ENCODE assay signal across 27 mouse cellular contexts in the genomic region with DNA sequence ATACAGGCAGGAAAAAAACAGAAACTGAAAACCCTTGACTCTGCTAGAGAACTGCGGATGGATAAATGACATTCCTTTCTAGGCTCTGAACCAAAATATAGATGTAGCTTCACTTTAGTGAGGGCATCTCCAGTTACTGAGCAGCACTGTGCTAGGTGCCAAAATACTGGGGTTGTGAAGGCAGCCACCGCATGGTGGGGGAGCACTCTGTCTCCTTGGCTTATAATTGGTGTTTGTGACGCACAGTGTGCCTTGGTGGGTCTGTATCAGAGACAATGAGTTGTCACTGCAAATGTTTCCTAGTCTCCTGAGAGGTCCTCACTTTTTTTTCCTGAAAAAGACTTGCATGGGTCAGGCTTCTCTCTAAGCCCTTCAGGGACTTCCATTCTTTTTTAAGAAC.
DNase-seq lines count a peak whose midpoint lies in the region; ATAC-seq and TF ChIP-seq lines count a peak whose summit lies in the region.
"Had no signal": no experiment of that assay in that cellular context is flagged by ENCODE, and none has a peak within 500 bp of the region (broad histone marks: within the 10 kb centered on the region; RNA-seq: fewer than 3 reads in every experiment).

No protein-coding gene starts in this region.

- no peak for TF ChIP-seq CTCF in forebrain, postnatal 0 days (IDR thresholded peaks at IDR 0.05; ENCODE audit: low read depth)
- TF ChIP-seq CTCF in layer of hippocampus, adult 2 months (conservative IDR thresholded peaks at IDR 0.05): no peak

- no peak overlapping the region for H3K27ac ChIP-seq in forebrain, embryonic 14.5 days (ENCODE audit: low read depth, low read length)
- no peak overlapping the region for H3K27ac ChIP-seq in forebrain, postnatal 0 days (ENCODE audit: low read depth, low read length)
- H3K27ac ChIP-seq in layer of hippocampus, adult 2 months: peak overlapping the region; percentile 70
- H3K27ac ChIP-seq in neural tube, embryonic 13.5 days (replicated peaks): 0 out of 2 replicates have a peak overlapping the region, but pooled peaks have one; percentile 24
- H3K27ac ChIP-seq in heart, embryonic 11.5 days (ENCODE audit: low read depth, low read length): no peak overlapping the region
- H3K27ac ChIP-seq: heart, adult 2 months; heart, embryonic 13.5 days; kidney, embryonic 15.5 days; limb, embryonic 13.5 days; midbrain, embryonic 15.5 days; neural tube, embryonic 12.5 days; stomach, postnatal 0 days had no signal

- H3K36me3 ChIP-seq in forebrain, embryonic 14.5 days (ENCODE audit: control insufficient read depth, insufficient read depth, low read length): no peaks in the 10 kb centered on the region
- H3K36me3 ChIP-seq in forebrain, postnatal 0 days (ENCODE audit: insufficient read depth): no peaks in the 10 kb centered on the region
- no peaks in the 10 kb centered on the region for H3K36me3 ChIP-seq in neural tube, embryonic 13.5 days
- H3K36me3 ChIP-seq in heart, embryonic 11.5 days (ENCODE audit: control insufficient read depth, insufficient read depth, low read length): no peaks in the 10 kb centered on the region
- H3K36me3 ChIP-seq: heart, embryonic 13.5 days; hindbrain, embryonic 15.5 days; kidney, embryonic 15.5 days; limb, embryonic 13.5 days; midbrain, embryonic 15.5 days; neural tube, embryonic 12.5 days had no signal

- no peak for DNase-seq in forebrain, embryonic 14.5 days (ENCODE audit: low spot score)
- DNase-seq in forebrain, postnatal 0 days: no peak
- peak in 1 of 2 experiments; percentile 45 for DNase-seq in layer of hippocampus, adult 2 months (ENCODE audit: low spot score in 2 of 2)
- no peak for DNase-seq in layer of hippocampus, postnatal 25 days (ENCODE audit: extremely low spot score in 1 of 2, low spot score in 1 of 2)
- DNase-seq in neural tube, embryonic 10.5 days (ENCODE audit: extremely low spot score, low spot score): no peak
- DNase-seq in left cerebral cortex, adult 18-20 months (ENCODE audit: low spot score in 2 of 2): no peak
- DNase-seq: adrenal gland, postnatal 14 days; cerebellum, adult 18-20 months; heart, adult 2 months; heart, postnatal 10 days; kidney, adult 18-20 months; kidney, postnatal 25 days; right cerebral cortex, postnatal 4 days; thymus, adult 18-20 months; thymus, postnatal 25 days had no signal

- 53% methylated on average over 3 of the region's 3 CpGs for WGBS in forebrain, embryonic 14.5 days
- WGBS in forebrain, postnatal 0 days: 54% methylated on average over 3 of the region's 3 CpGs
- 63% methylated on average over 3 of the region's 3 CpGs for WGBS in neural tube, embryonic 13.5 days
- 70% methylated on average over 3 of the region's 3 CpGs for WGBS in heart, embryonic 11.5 days (ENCODE audit: insufficient replicate concordance)

- no peaks in the 10 kb centered on the region for H3K4me1 ChIP-seq in forebrain, embryonic 14.5 days (ENCODE audit: control insufficient read depth, insufficient read depth, low read length)
- no peaks in the 10 kb centered on the region for H3K4me1 ChIP-seq in forebrain, postnatal 0 days (ENCODE audit: insufficient read depth)
- H3K4me1 ChIP-seq in neural tube, embryonic 13.5 days (replicated peaks): peaks cover 32% of the 10 kb centered on the region
- H3K4me1 ChIP-seq in heart, embryonic 11.5 days (ENCODE audit: control insufficient read depth, insufficient read depth, low read length): peaks cover 2% of the 10 kb centered on the region; the same call in 1 of the 2 replicates
- H3K4me1 ChIP-seq: midbrain, embryonic 15.5 days had no signal

- no peak overlapping the region for H3K4me2 ChIP-seq in forebrain, embryonic 14.5 days (ENCODE audit: low read length)
- no peak overlapping the region for H3K4me2 ChIP-seq in forebrain, postnatal 0 days (ENCODE audit: low read depth)
- no peak overlapping the region for H3K4me2 ChIP-seq in neural tube, embryonic 13.5 days
- H3K4me2 ChIP-seq in heart, embryonic 11.5 days: no peak overlapping the region
- H3K4me2 ChIP-seq: heart, embryonic 13.5 days; hindbrain, embryonic 15.5 days; kidney, embryonic 15.5 days; limb, embryonic 13.5 days; liver, embryonic 11.5 days; midbrain, embryonic 15.5 days; neural tube, embryonic 12.5 days had no signal

- H3K9me3 ChIP-seq in forebrain, embryonic 14.5 days (replicated peaks; ENCODE audit: control insufficient read depth, low read length): no peaks in the 10 kb centered on the region
- H3K9me3 ChIP-seq in forebrain, postnatal 0 days (ENCODE audit: low read length): no peaks in the 10 kb centered on the region
- H3K9me3 ChIP-seq in neural tube, embryonic 13.5 days: no peaks in the 10 kb centered on the region
- no peaks in the 10 kb centered on the region for H3K9me3 ChIP-seq in heart, embryonic 11.5 days (replicated peaks; ENCODE audit: control insufficient read depth, low read length)
- H3K9me3 ChIP-seq: heart, embryonic 13.5 days; hindbrain, embryonic 15.5 days; kidney, embryonic 15.5 days; limb, embryonic 13.5 days; midbrain, embryonic 15.5 days; neural tube, embryonic 12.5 days had no signal

- ATAC-seq in forebrain, embryonic 14.5 days: peak; percentile 32; the same call in 1 of the 2 replicates
- no peak for ATAC-seq in forebrain, postnatal 0 days
- no peak for ATAC-seq in neural tube, embryonic 13.5 days (ENCODE audit: low read depth)
- no peak for ATAC-seq in heart, embryonic 11.5 days (replicated peaks; ENCODE audit: insufficient number of reproducible peaks, low FRiP score, low TSS enrichment)
- ATAC-seq: lung, postnatal 0 days; midbrain, embryonic 15.5 days; Patski had no signal

- H3K9ac ChIP-seq in forebrain, embryonic 14.5 days (ENCODE audit: low read length): no peak overlapping the region
- no peak overlapping the region for H3K9ac ChIP-seq in forebrain, postnatal 0 days
- no peak overlapping the region for H3K9ac ChIP-seq in neural tube, embryonic 13.5 days
- H3K9ac ChIP-seq in heart, embryonic 11.5 days (ENCODE audit: low read depth, low read length): no peak overlapping the region
- H3K9ac ChIP-seq: heart, embryonic 13.5 days; hindbrain, embryonic 15.5 days; kidney, embryonic 15.5 days; limb, embryonic 13.5 days; midbrain, embryonic 15.5 days; neural tube, embryonic 12.5 days had no signal

- no peaks in the 10 kb centered on the region for H3K27me3 ChIP-seq in forebrain, embryonic 14.5 days (replicated peaks; ENCODE audit: control insufficient read depth, insufficient read depth, low read length)
- H3K27me3 ChIP-seq in forebrain, postnatal 0 days (ENCODE audit: insufficient read depth, low read length): no peaks in the 10 kb centered on the region
- H3K27me3 ChIP-seq in neural tube, embryonic 13.5 days: peaks cover 14% of the 10 kb centered on the region
- no peaks in the 10 kb centered on the region for H3K27me3 ChIP-seq in heart, embryonic 11.5 days (ENCODE audit: control insufficient read depth, insufficient read depth, low read length)
- H3K27me3 ChIP-seq: heart, embryonic 13.5 days; hindbrain, embryonic 15.5 days; neural tube, embryonic 12.5 days had no signal

- H3K4me3 ChIP-seq in forebrain, embryonic 14.5 days (ENCODE audit: low read depth, low read length): no peak overlapping the region
- no peak overlapping the region for H3K4me3 ChIP-seq in forebrain, postnatal 0 days (ENCODE audit: low read depth, low read length)
- no peak overlapping the region for H3K4me3 ChIP-seq in layer of hippocampus, adult 2 months
- no peak overlapping the region for H3K4me3 ChIP-seq in neural tube, embryonic 13.5 days
- no peak overlapping the region for H3K4me3 ChIP-seq in heart, embryonic 11.5 days (ENCODE audit: low read depth, low read length)
- H3K4me3 ChIP-seq: heart, adult 2 months; heart, embryonic 13.5 days; hindbrain, embryonic 15.5 days; kidney, embryonic 15.5 days; limb, embryonic 13.5 days; midbrain, embryonic 15.5 days; neural tube, embryonic 12.5 days had no signal

Comparison
In these comparisons a context has a peak if more than half of its experiments do, and no peak if none do; other contexts are left out.
1. H3K27ac ChIP-seq: peak in layer of hippocampus, adult 2 months (single experiment) and neural tube, embryonic 13.5 days (single experiment); none in forebrain, embryonic 14.5 days (single experiment), forebrain, postnatal 0 days (single experiment) and heart, embryonic 11.5 days (single experiment).